15 mouse cellular contexts compared by ENCODE assay signal in the genomic region with DNA sequence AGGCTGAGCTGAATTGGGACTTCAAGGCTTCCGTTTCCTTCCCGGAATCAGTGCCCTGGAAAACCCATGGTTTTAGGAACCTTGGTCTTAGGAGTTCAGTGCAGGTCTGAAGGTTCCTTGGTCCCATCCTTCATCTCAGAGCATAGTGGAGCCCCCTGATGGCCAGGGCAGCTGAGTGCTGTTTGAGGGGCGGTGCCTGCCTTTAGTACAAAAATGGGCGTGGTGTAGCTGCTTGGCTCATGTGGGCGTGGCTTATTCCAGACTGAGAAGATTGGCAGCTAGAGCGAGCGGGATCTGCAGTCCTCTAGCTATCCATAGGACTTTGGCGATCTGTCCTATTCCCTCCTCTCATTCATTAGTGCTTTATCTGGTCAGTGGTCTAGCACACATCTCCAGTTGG.
DNase-seq lines count a peak whose midpoint lies in the region; ATAC-seq and TF ChIP-seq lines count a peak whose summit lies in the region.
"Had no signal": no experiment of that assay in that cellular context is flagged by ENCODE, and none has a peak within 500 bp of the region (broad histone marks: within the 10 kb centered on the region; RNA-seq: fewer than 3 reads in every experiment).

No protein-coding gene starts in this region.

- no peaks in the 10 kb centered on the region for H3K79me2 ChIP-seq in CH12.LX (replicated peaks; ENCODE audit: control insufficient read depth, extremely low read depth, insufficient read depth, poor library complexity, severe bottlenecking)

- H3K27ac ChIP-seq in layer of hippocampus, adult 2 months = no peak overlapping the region
- H3K27ac ChIP-seq in CH12.LX (ENCODE audit: insufficient read depth, low read depth) = no peak overlapping the region

- DNase-seq in layer of hippocampus, adult 2 months (ENCODE audit: low spot score in 2 of 2) = no peak
- no peak for DNase-seq in layer of hippocampus, postnatal 10 days (ENCODE audit: low spot score in 2 of 2)
- DNase-seq in CH12.LX (ENCODE audit: extremely low read depth) (peak; percentile 39), NIH3T3 (ENCODE audit: low read depth) (peak; percentile 25)
- no peak for DNase-seq in ovary, adult 18-20 months (ENCODE audit: low spot score)
- DNase-seq in gastrocnemius, adult 8-10 months (ENCODE audit: low spot score in 2 of 2) = no peak
- DNase-seq: adrenal gland, postnatal 25 days; forebrain, postnatal 0 days; gastrocnemius, postnatal 14 days; heart, postnatal 4 days; kidney, postnatal 10 days; left cerebral cortex, postnatal 4 days had no signal

- TF ChIP-seq EP300 in CH12.LX (IDR thresholded peaks at IDR 0.05; ENCODE audit: low read length) = no peak

- 0 out of 2 replicates have a peak, but pooled peaks have one; percentile 18 for ATAC-seq in granulocyte monocyte progenitor cell, adult 5-6 weeks (replicated peaks; ENCODE audit: poor library complexity, severe bottlenecking)
- no peak for ATAC-seq in megakaryocyte, adult 5-6 weeks (ENCODE audit: poor library complexity, severe bottlenecking)

- no peak overlapping the region for H3K9ac ChIP-seq in CH12.LX (ENCODE audit: insufficient read depth, low read depth)
- H3K9ac ChIP-seq: forebrain, postnatal 0 days had no signal

- no peaks in the 10 kb centered on the region for H3K27me3 ChIP-seq in CH12.LX (replicated peaks)

- TF ChIP-seq POLR2A in CH12.LX (IDR thresholded peaks at IDR 0.05; ENCODE audit: low read depth, low read length) = no peak

- TF ChIP-seq CTCF in layer of hippocampus, adult 2 months (conservative IDR thresholded peaks at IDR 0.05) = peak; percentile 35
- TF ChIP-seq CTCF in CH12.LX (conservative IDR thresholded peaks at IDR 0.05 in 1 of 2, IDR thresholded peaks at IDR 0.05 in 1 of 2; ENCODE audit: low read depth in 2 of 2, low read length in 2 of 2) = peak in 1 of 2 experiments; percentile 17; a peak in 1 of 4 replicates

- H3K4me3 ChIP-seq in layer of hippocampus, adult 2 months = no peak overlapping the region
- no peak overlapping the region for H3K4me3 ChIP-seq in CH12.LX (replicated peaks in 1 of 3; ENCODE audit: low read depth in 2 of 3, low read length in 2 of 3, poor library complexity in 1 of 3)

- in situ Hi-C loops in CH12.LX (cut with MboI; ENCODE audit: low pct_ligation_motif_present, low pct_unique_long_range_greater_than_20kb, low sequenced_read_pairs) = no loop called here

- no peaks in the 10 kb centered on the region for H3K36me3 ChIP-seq in CH12.LX (replicated peaks in 1 of 2; ENCODE audit: control insufficient read depth in 1 of 2, insufficient read depth in 1 of 2, low read length in 1 of 2)

- peaks cover 11% of the 10 kb centered on the region for H3K9me3 ChIP-seq in CH12.LX (replicated peaks; ENCODE audit: low read length)

- TF ChIP-seq RAD21 in CH12.LX (IDR thresholded peaks at IDR 0.05; ENCODE audit: low read depth, low read length) = no peak

- dilution Hi-C loops in CH12.LX (cut with MboI; ENCODE audit: extremely low pct_ligation_motif_present, extremely low pct_unique_long_range_greater_than_20kb, low sequenced_read_pairs) = no loop called here

- H3K4me1 ChIP-seq in CH12.LX (ENCODE audit: control insufficient read depth in 1 of 2, insufficient read depth in 2 of 2) = peaks cover 0 to 30% of the 10 kb centered on the region in 2 experiments; a peak in 2 of 4 replicates

- no peak overlapping the region for H3K4me2 ChIP-seq in CH12.LX (ENCODE audit: insufficient read depth, low read depth, poor library complexity, severe bottlenecking)
- H3K4me2 ChIP-seq: heart, embryonic 11.5 days had no signal

TF ChIP-seq in CH12.LX, 34 proteins besides CTCF, POLR2A, EP300 and RAD21:
- no peak for TF ChIP-seq SMC3 (IDR thresholded peaks at IDR 0.05; ENCODE audit: low read depth, low read length)
- no peak for TF ChIP-seq KAT2A (IDR thresholded peaks at IDR 0.05; ENCODE audit: insufficient replicate concordance, low read length)
- TF ChIP-seq USF2 (conservative IDR thresholded peaks at IDR 0.05; ENCODE audit: low read depth, low read length) = no peak
- no peak for TF ChIP-seq UBTF (IDR thresholded peaks at IDR 0.05; ENCODE audit: low read depth, low read length)
- TF ChIP-seq JUN (IDR thresholded peaks at IDR 0.05; ENCODE audit: insufficient read depth, low read depth, low read length) = no peak
- TF ChIP-seq HCFC1 (IDR thresholded peaks at IDR 0.05; ENCODE audit: low read depth, low read length) = no peak
- no peak for TF ChIP-seq ZKSCAN1 (IDR thresholded peaks at IDR 0.05; ENCODE audit: borderline replicate concordance, low read depth, low read length)
- TF ChIP-seq MEF2A (IDR thresholded peaks at IDR 0.05; ENCODE audit: borderline replicate concordance, low read depth, low read length) = no peak
- TF ChIP-seq RCOR1 (conservative IDR thresholded peaks at IDR 0.05; ENCODE audit: low read depth, low read length) = no peak
- TF ChIP-seq ZMIZ1 (IDR thresholded peaks at IDR 0.05; ENCODE audit: low read depth, low read length) = no peak
- no peak for TF ChIP-seq CHD2 (IDR thresholded peaks at IDR 0.05; ENCODE audit: low read length)
- no peak for TF ChIP-seq MAZ (IDR thresholded peaks at IDR 0.05; ENCODE audit: low read depth, low read length)
- no peak for TF ChIP-seq MXI1 (IDR thresholded peaks at IDR 0.05; ENCODE audit: low read depth, low read length)
- TF ChIP-seq BHLHE40 (IDR thresholded peaks at IDR 0.05; ENCODE audit: low read depth, low read length) = no peak
- no peak for TF ChIP-seq USF1 (IDR thresholded peaks at IDR 0.05; ENCODE audit: low read depth, low read length)

Comparison
In these comparisons a context has a peak if more than half of its experiments do, and no peak if none do; other contexts are left out.
1. DNase-seq: peak in CH12.LX (single experiment) and NIH3T3 (single experiment); none in layer of hippocampus, adult 2 months (0 of 2), layer of hippocampus, postnatal 10 days (0 of 2), ovary, adult 18-20 months (single experiment) and gastrocnemius, adult 8-10 months (0 of 2).